Mouse (Mus musculus): ENCODE measurements at regions not wholly inside any gene's neighbourhood (a gene's known extent, or its start where the extent isn't known, plus 50 kb on each side); places are given as distances from the start of the nearest gene placed in this dataset.

DNA sequence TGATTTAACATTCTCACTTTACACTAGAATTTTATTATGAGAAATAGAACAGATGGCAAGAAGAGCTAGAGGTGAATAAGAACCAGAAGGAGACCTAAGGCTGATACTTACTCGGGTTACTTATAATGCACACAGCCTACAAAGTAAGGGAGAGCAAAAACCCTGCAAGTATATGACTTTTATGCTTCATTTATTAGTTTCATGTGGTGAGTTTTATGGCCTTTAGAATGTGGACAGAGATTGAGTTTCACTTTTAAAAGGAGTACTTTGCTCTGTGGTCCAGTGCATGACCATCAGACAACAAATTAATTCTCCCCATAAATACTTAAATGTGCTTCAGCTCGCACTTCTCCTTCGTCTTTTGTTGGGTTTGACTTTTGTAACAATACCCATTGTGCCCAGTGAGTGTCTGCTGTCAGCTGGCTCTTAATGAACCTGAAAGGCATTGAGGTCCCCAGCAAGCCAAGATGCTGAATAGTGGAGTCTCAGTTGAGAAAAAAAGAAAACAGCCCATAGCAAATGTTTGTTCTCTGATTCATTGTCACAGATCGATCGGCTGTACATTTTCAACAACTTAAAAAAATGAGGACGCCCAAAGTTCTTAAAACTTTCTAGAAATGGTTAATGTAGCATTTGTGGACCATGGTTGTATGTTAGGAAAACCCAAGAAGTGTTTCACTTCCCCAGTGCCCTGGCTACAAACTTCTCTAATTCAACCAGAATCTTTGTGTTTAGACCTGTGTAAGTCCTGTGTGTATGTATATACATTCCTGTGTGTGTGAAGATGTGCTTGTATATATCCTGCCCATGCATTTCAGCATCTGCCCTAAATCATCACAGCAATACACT is 194.5 kb downstream of the Gm5426 start:
- no peak overlapping the region for H3K4me3 ChIP-seq

DNA sequence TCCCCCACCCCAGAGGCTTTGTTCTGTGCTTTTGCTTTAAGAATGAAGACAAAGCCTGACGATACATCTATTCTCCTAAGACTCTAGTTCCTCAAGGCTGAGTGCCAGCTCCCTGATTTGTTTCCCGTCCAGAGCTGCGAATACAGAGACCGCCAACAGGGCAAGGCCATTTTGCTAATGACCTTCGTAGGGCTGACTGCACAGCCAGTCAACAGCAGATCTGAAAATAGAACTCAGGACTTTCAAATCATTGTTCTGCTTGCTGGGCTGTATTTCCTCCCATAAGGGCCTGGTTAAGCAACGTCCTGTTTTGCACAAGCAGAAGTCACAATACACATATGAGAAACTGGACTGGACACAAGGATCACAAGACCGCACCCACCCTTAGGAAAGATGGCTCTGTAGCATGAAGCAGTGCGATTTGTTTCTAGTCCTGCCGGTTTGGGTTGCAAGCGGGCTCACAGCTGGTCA is 196.4 kb downstream of the Gm5426 start:
- no peaks in the 10 kb centered on the region for H3K9me3 ChIP-seq
- no peak overlapping the region for H3K4me3 ChIP-seq
- H3K27me3 ChIP-seq = no peaks in the 10 kb centered on the region
- ATAC-seq (ENCODE audit: insufficient number of reproducible peaks, insufficient read depth, low FRiP score, low TSS enrichment) = no peak
- no peak overlapping the region for H3K4me2 ChIP-seq (replicated peaks)
- H3K4me1 ChIP-seq = no peaks in the 10 kb centered on the region
- H3K9ac ChIP-seq = no peak overlapping the region
- no peak overlapping the region for H3K27ac ChIP-seq
- WGBS = 86% methylated on average over 10 of the region's 10 CpGs
- H3K36me3 ChIP-seq = no peaks in the 10 kb centered on the region

More for the DNA sequence above, 194.5 kb downstream of the Gm5426 start:
- 72% methylated on average over 6 of the region's 6 CpGs for WGBS
- no peak overlapping the region for H3K27ac ChIP-seq
- no peak overlapping the region for H3K9ac ChIP-seq
- H3K9me3 ChIP-seq = no peaks in the 10 kb centered on the region
- no peak for ATAC-seq (ENCODE audit: insufficient number of reproducible peaks, insufficient read depth, low FRiP score, low TSS enrichment)
- no peaks in the 10 kb centered on the region for H3K27me3 ChIP-seq
- H3K4me2 ChIP-seq (replicated peaks) = no peak overlapping the region
- no peaks in the 10 kb centered on the region for H3K36me3 ChIP-seq
- no peaks in the 10 kb centered on the region for H3K4me1 ChIP-seq

DNA sequence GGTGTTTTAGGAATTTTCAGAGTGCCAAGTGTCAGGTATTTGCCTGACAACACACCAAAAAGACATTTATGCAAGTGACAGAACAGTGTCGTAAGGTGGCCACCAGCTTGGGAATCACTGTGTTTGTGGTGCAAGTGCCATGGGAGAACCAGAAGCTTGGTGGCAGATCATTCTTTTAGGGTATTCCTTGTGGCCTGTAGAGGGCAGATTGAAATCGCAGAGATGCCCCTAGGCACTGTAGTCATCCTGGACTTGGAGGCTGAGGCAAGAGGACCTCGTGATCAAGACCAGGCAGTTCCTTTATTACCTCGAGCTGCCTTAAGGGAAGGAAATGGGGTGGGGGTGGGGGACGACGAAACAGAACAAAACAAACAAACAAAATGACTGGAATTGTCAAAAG is 196.8 kb downstream of the Gm5426 start:
- Histone ChIP-seq H3K27me3 (no peaks in the 10 kb centered on the region), H3K9me3 (no peaks in the 10 kb centered on the region), H3K9ac (no peak overlapping the region), H3K27ac (no peak overlapping the region), H3K4me1 (no peaks in the 10 kb centered on the region), H3K4me3 (no peak overlapping the region), H3K36me3 (no peaks in the 10 kb centered on the region), H3K4me2 (replicated peaks) (no peak overlapping the region)
- WGBS = 74% methylated on average over 6 of the region's 6 CpGs
- ATAC-seq (ENCODE audit: insufficient number of reproducible peaks, insufficient read depth, low FRiP score, low TSS enrichment) = no peak

DNA sequence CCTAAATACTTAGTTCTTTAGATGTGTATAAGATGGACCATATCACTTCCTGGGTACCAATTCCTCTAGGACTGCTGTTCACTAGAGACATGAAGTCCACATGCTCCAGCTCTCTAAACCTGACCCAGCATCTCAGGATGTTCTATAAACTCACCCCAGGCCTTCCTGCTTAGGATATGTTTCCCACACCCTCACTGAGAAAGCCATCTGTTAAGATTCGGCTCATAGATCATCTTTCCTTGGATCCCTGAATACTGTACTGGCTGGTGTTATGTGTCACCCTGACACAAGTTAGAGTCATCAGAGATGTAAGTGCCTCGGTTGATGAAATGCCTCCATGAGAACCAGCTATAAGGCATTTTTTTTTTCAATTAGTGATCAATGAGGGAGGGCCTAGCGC is 199.9 kb downstream of the Gm5426 start:
- H3K9me3 ChIP-seq = no peaks in the 10 kb centered on the region
- H3K4me3 ChIP-seq = no peak overlapping the region
- H3K36me3 ChIP-seq = no peaks in the 10 kb centered on the region
- 90% methylated on average over 3 of the region's 3 CpGs for WGBS
- no peaks in the 10 kb centered on the region for H3K27me3 ChIP-seq
- no peaks in the 10 kb centered on the region for H3K4me1 ChIP-seq
- no peak for ATAC-seq (ENCODE audit: insufficient number of reproducible peaks, insufficient read depth, low FRiP score, low TSS enrichment)
- H3K27ac ChIP-seq = no peak overlapping the region
- H3K9ac ChIP-seq = no peak overlapping the region
- no peak overlapping the region for H3K4me2 ChIP-seq (replicated peaks)

DNA sequence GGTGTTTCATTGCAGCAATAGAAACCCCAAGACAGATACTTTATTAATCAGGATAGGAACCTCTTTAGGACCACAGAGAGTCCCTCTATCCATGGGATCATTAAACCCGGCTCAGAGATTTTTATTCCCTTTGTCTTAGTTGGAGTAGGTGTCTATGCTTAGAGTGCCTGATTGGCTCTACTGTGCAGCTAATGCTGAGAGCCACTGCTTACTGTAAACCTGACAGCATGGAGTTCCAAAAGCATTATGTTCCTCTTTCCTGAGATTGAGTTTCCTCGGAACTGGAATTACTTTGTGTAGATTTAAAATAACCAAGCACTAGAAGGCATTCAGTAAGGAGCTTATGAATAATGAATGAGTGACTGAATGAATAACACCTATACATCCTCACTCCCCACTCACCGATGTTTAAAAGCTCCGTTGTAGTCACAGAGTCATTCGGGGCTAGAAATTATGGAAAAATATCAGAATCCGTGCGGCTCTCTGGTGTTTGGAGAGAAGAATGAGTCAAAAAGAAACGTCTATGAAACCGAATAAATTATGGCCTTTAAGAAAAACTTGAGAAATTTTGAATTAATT is 200.8 kb downstream of the Gm5426 start:
- H3K27me3 ChIP-seq = no peaks in the 10 kb centered on the region
- no peak overlapping the region for H3K9ac ChIP-seq
- no peak overlapping the region for H3K4me2 ChIP-seq (replicated peaks)
- no peaks in the 10 kb centered on the region for H3K4me1 ChIP-seq
- no peak for ATAC-seq (ENCODE audit: insufficient number of reproducible peaks, insufficient read depth, low FRiP score, low TSS enrichment)
- H3K9me3 ChIP-seq = no peaks in the 10 kb centered on the region
- 74% methylated on average over 9 of the region's 9 CpGs for WGBS
- no peak overlapping the region for H3K27ac ChIP-seq
- H3K4me3 ChIP-seq = no peak overlapping the region
- no peaks in the 10 kb centered on the region for H3K36me3 ChIP-seq

DNA sequence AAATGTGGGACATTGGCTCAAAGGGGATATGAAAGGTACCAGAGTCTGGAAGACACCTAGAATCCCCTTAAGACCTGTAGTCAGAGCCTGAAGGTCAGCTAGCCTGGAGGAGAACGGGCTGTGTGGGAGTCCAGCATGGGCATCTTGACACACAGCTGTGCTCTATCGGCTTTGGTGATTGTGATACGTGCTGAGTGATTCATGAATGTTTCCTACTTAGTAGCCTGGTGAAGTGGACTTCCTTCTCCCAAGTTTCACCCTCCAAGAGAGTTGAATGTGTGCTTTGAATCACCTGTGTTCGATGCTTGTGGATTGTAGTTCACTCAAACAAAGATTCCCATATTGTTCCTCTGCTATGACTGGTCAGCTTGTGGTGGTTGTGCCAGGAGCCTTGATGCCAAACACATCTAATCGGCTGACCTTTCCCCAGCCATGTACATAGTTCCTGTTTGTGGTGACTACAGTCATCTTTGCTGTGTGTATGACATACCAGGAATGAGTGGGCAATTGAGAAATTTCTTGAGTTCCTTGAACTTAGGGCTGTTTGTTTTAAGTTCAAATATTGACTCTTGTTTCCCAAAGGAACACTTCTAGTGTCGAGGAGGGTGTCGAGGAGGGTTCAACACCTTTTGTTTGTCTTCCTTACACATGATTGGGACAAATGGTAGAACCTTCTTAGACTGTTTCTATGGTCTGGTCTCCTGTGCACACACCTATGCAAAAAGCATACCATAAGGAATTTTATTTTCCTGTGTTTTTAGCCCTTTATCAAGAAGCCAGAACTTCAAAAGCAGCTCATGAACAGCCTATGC is 201.6 kb downstream of the Gm5426 start:
- Histone ChIP-seq H3K9me3 (no peaks in the 10 kb centered on the region), H3K27me3 (no peaks in the 10 kb centered on the region), H3K9ac (no peak overlapping the region), H3K36me3 (no peaks in the 10 kb centered on the region), H3K4me3 (no peak overlapping the region), H3K4me2 (replicated peaks) (no peak overlapping the region), H3K27ac (no peak overlapping the region), H3K4me1 (no peaks in the 10 kb centered on the region)
- 80% methylated on average over 7 of the region's 7 CpGs for WGBS
- ATAC-seq (ENCODE audit: insufficient number of reproducible peaks, insufficient read depth, low FRiP score, low TSS enrichment) = no peak

DNA sequence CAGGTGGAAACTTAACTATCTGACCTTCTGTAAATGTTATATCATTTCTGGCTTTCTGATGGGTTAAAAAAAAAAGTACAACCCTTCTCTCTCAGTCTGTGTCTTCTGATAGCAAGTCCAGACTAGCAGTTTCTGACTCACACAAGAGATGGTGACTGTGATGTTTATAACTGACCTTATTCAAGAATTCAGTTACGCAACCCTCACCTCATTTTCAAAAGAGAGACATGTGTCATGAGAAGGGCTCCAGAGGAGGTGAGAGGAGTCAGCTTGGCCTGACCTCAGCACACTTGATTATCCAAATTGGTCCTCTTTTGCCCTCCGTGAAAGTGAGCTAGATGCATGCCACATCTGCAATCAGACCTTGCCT is 202.2 kb downstream of the Gm5426 start:
- no peak overlapping the region for H3K27ac ChIP-seq
- 75% methylated on average over 2 of the region's 2 CpGs for WGBS
- no peak for ATAC-seq (ENCODE audit: insufficient number of reproducible peaks, insufficient read depth, low FRiP score, low TSS enrichment)
- H3K4me3 ChIP-seq = no peak overlapping the region
- no peak overlapping the region for H3K4me2 ChIP-seq (replicated peaks)
- no peaks in the 10 kb centered on the region for H3K36me3 ChIP-seq
- H3K27me3 ChIP-seq = no peaks in the 10 kb centered on the region
- no peak overlapping the region for H3K9ac ChIP-seq
- H3K9me3 ChIP-seq = no peaks in the 10 kb centered on the region
- H3K4me1 ChIP-seq = no peaks in the 10 kb centered on the region

DNA sequence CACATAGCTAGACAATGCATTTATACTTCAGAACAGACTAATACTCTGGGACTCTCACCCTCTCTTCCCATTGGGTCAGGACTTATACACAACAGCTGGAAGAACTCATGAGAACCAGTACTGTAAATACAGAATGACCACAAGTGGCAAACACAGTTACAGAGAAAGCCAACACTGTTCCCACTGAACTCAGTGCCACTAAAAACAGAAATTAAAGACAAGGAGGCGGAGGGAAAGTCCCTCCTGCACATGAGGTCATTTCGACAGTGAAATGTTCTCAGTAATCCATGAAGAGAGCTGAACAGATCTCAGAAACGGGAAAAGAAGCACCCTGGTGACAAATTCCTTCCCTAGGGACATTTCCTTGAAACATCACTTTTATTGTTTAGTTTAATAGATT is 206.1 kb downstream of the Gm5426 start:
- Histone ChIP-seq H3K4me3 (no peak overlapping the region), H3K27me3 (no peaks in the 10 kb centered on the region), H3K4me1 (no peaks in the 10 kb centered on the region), H3K9me3 (no peaks in the 10 kb centered on the region), H3K9ac (no peak overlapping the region), H3K36me3 (no peaks in the 10 kb centered on the region), H3K4me2 (replicated peaks) (no peak overlapping the region), H3K27ac (no peak overlapping the region)
- ATAC-seq (ENCODE audit: insufficient number of reproducible peaks, insufficient read depth, low FRiP score, low TSS enrichment) = no peak
- 71% methylated on average over 3 of the region's 3 CpGs for WGBS

DNA sequence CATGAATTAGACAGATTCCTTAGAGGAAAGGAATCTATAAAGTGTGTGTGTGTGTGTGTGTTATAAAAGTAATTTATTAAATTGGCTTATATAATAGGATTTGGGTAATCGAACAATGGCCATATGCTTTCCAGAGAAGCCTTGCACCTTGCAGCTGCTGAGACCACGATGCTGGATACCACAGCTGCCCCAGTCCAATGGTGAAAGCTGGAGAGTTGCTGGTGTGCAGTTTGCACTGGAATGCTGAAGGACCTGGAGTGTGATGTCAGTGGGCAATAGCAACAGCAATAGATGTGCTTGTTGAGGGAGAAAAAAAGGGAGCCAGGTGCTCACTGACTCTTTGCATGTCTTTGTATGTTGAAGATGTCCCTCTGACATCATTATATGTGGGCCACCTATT is 207.3 kb downstream of the Gm5426 start:
- Histone ChIP-seq H3K4me1 (no peaks in the 10 kb centered on the region), H3K36me3 (no peaks in the 10 kb centered on the region), H3K4me2 (replicated peaks) (no peak overlapping the region), H3K27ac (no peak overlapping the region), H3K4me3 (no peak overlapping the region), H3K9ac (no peak overlapping the region), H3K27me3 (no peaks in the 10 kb centered on the region), H3K9me3 (no peaks in the 10 kb centered on the region)
- ATAC-seq (ENCODE audit: insufficient number of reproducible peaks, insufficient read depth, low FRiP score, low TSS enrichment) = no peak
- WGBS = 93% methylated on average over 2 of the region's 2 CpGs

DNA sequence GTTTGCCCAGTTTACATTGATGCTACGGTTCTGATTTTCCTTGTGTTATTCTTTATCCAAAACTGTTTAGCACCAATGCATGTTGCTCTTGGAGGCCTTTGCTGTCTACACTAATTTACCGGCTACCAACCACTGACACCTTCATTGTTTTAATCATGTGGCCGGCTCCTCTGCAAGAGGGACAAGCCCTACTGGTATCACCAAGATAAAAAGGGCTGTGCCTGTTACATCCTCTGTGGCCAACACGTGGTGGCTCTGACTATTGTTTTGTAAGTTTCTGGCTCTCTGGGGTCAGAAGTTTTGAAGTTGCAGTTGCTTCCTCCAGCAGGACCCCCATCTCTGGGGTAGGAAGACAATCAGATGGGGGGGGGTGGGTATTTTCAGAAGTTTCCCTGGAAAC is 214.3 kb downstream of the Gm5426 start:
- Histone ChIP-seq H3K9ac (no peak overlapping the region), H3K4me2 (replicated peaks) (no peak overlapping the region), H3K9me3 (no peaks in the 10 kb centered on the region), H3K4me3 (no peak overlapping the region), H3K27ac (no peak overlapping the region), H3K27me3 (no peaks in the 10 kb centered on the region), H3K4me1 (no peaks in the 10 kb centered on the region), H3K36me3 (no peaks in the 10 kb centered on the region)
- WGBS = 77% methylated on average over 4 of the region's 4 CpGs
- no peak for ATAC-seq (ENCODE audit: insufficient number of reproducible peaks, insufficient read depth, low FRiP score, low TSS enrichment)

DNA sequence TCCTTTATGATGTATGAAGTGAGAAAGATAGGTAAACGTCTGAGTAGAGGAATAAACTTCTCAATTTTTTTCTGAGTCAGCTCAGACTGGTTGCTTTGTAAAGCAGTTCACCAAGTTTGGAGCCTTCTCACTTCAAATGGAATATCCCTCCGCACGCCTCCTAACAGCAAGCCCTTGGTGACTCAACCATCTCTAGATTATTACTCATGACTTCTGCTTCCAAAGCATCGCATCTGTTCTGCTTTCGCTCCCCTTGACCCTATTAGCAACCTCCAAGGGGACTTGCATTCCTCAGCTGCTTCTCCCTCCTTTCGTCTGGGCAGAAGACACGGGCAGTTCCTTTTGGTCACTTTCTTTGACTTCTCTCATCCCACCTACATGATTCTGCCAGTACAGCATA is 214.9 kb downstream of the Gm5426 start:
- 77% methylated on average over 7 of the region's 7 CpGs for WGBS
- H3K9me3 ChIP-seq = no peaks in the 10 kb centered on the region
- no peak overlapping the region for H3K27ac ChIP-seq
- H3K4me2 ChIP-seq (replicated peaks) = no peak overlapping the region
- H3K4me1 ChIP-seq = no peaks in the 10 kb centered on the region
- no peak overlapping the region for H3K9ac ChIP-seq
- no peaks in the 10 kb centered on the region for H3K36me3 ChIP-seq
- H3K27me3 ChIP-seq = no peaks in the 10 kb centered on the region
- no peak for ATAC-seq (ENCODE audit: insufficient number of reproducible peaks, insufficient read depth, low FRiP score, low TSS enrichment)
- no peak overlapping the region for H3K4me3 ChIP-seq
